In genomic region chr10:106914822-106915221, GRCm38 (mm10) we compare ENCODE assay signal across 18 mouse cellular contexts.
A peak's percentile ranks its signal among the peaks of the same experiment; 100 is the strongest.
DNase-seq lines count a peak whose midpoint lies in the region; ATAC-seq and TF ChIP-seq lines count a peak whose summit lies in the region.
"Had no signal": no experiment of that assay in that cellular context is flagged by ENCODE, and none has a peak within 500 bp of the region (broad histone marks: within the 10 kb centered on the region; RNA-seq: fewer than 3 reads in every experiment).

No protein-coding gene starts in this region.

- no peak for TF ChIP-seq CTCF in gastrocnemius, adult 2 months (IDR thresholded peaks at IDR 0.05)

- DNase-seq in frontal cortex, adult 2 months (ENCODE audit: extremely low spot score in 1 of 2, low spot score in 1 of 2): no peak
- peak; percentile 27 for DNase-seq in brain, adult 2 months (ENCODE audit: low read depth, low spot score)
- DNase-seq in gastrocnemius, adult 2 months: no peak
- DNase-seq: adrenal gland, adult 2 months; adrenal gland, adult 8-10 months; adrenal gland, postnatal 10 days; adrenal gland, postnatal 14 days; adrenal gland, postnatal 25 days; adrenal gland, postnatal 36 days; B cell, adult 2 months; cerebellum, adult 11 months; cerebellum, adult 11-12 months; cerebellum, adult 18-20 months; cerebellum, adult 2 months had no signal

- no peak overlapping the region for H3K27ac ChIP-seq in gastrocnemius, adult 2 months

- no peak overlapping the region for H3K4me3 ChIP-seq in gastrocnemius, adult 2 months

- ATAC-seq in frontal cortex, adult (ENCODE audit: low TSS enrichment): peak; percentile 92
- ATAC-seq: activated CD4-positive, CD25-positive, alpha-beta regulatory T cell, adult 4 months; CD4-positive, CD25-positive, alpha-beta regulatory T cell, adult 4 months; Patski had no signal

- intact Hi-C loops in gastrocnemius, adult 2 months (cut with DNase I): no loop called here
